Mouse (Mus musculus) c-Kit-positive CD71-negative TER-119-negative erythroid progenitor cells, embryonic 14.5 days (primary cell): ENCODE measurements around the gene E130311K13Rik.

Experiments
- DNase-seq: peaks from one replicate; pipeline ENCODE4 v3.0.0-alpha.2; 2013; ENCODE audit warnings: low read depth

Gene E130311K13Rik

GRCm38 (mm10) chr3:63895786-63896185 is 33.5 kb downstream of the E130311K13Rik start:
- no peak for DNase-seq

- DNase-seq, result no peak
Observed at GRCm38 (mm10) chr3:63893677-63894076, 35.6 kb downstream of the E130311K13Rik start.

DNA sequence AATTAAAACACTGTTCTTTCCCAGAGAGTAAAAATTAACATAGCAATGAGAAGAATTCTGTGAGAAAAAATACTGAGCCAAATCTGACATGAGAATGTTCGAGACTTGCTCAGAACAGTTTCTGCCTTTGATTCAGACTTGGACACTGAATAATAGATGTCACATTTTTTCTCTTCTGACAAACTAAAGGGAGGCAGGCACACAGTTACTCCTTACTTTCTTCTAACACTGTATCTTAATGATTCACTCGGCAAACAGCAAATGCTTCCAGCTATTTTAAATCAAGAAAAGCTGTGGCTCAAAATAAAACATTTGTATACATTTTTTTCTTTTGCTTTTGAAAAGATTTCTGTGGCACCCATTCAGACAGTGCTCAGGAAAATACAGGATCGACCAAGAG is 37.1 kb downstream of the E130311K13Rik start:
- DNase-seq, result no peak

DNA sequence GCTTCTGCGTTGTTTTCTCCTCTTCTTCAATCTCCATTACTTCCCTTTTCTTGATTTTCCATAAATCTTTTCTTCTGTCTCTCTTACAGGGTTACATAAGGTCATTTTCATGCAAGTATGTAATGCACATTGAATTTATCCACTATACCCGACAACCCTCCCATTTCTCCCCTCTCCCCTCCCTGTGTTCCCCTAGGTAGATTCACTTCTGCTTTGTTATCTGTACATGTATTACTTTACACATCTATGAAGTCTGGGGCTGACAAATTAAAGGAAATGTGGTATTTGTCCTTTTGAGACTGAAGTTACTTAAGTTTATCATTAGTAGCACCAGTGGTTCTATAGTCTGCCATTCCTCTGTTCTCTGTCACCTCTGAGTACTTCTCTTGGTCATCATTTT is 48.2 kb downstream of the E130311K13Rik start:
- DNase-seq, result no peak

DNA sequence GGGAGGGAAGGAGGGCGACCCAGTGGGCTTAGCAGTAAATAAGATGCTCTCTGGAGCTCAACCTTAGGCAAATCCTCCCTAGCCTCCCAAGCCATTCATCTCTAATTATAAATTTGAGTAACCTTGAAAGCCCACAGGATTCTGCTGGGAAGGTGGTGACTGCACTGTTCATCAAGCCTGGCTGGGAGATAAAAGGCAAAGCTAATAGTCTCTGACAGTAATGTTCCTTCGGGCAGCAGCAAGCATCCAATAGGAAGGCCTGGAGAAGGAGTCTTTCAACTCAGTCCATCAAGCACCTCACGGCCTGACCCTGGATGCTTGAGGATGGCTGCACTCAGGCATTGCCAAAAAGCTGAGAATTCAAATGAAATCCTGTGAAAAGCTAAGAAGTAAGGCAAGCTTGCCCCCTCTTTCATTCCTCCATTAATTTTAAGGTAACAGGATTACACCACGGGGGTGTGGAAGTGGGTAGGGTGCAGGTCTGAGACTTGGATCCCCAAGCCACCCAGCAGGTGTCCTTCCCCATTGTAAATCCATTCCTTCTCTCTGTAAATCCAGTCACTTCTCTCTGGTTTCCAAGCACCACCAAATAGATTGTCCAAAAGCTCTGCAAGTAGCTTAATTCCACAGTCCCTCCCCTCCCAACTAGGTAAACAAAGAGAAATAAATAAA is 50.1 kb downstream of the E130311K13Rik start:
- no peak for DNase-seq

DNA sequence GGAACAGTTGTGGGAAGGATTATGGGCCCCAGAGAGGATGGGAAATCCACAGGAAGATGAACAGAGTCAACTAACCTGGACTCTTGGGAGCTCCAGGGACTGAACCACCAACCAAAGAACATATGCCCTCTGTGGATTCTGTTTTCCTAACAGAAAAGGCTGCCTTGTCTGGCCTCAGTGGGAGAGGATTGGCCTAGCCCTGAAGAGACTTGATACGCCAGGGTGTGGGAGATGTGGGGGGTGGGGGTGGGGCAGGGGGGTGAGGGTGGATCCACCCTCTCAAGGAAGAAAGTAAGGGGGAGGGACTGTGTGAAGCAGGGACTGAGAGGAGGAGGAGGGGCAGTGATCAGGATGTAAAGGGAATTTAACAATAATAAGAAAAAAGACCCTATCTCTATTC is 56.5 kb downstream of the E130311K13Rik start:
- no peak for DNase-seq

- DNase-seq, result no peak
Observed at GRCm38 (mm10) chr3:63871249-63871648, 58.0 kb downstream of the E130311K13Rik start.

DNA sequence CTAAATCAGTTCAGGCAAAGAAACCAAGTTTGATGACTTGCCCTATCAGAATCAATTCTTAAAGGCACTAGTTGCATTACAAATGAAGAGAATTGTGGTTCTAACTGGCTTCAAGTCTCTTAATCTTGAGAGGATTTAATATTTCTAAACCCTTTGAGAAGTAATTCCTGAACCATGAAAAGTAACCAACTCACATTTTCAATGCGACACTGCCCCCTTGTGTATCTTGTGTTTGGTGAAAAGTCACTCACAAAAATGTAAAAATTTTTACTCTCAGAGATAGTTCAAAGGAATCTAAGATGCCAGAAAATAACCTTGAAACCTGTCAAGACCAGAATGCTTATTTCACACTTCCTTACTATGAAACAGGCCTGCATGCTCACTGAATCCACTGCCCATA is 61.0 kb downstream of the E130311K13Rik start:
- DNase-seq, result peak; percentile 5

DNA sequence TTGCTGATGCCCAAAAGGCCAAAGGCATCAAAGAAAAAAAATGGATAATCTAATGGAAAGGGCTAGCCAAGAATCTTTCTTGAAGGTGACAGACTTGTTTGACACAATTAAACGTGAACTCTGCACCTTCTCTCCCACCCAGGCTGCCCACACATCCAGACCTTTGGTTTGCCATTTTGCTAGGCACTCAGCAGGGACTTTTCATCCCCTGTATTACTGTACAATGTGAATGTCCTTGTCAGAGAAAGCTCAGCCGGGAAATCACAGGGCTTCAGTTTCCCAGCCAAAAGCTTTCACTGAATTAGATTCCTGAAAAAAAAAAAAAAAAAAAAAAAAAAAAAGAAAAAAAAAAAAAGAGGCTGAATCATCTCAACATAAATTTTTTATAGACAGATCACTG is 64.2 kb downstream of the E130311K13Rik start:
- no peak for DNase-seq
